Mouse (Mus musculus) hindbrain, embryonic 14.5 days (tissue): ENCODE measurements around the gene Snta1. TPM values are rescaled to one million over a fixed set of nuclear protein-coding genes. Genes with fewer than 3 reads are reported as not detected.

Source experiments
- ATAC-seq: fragments of 200-750 bp; cut with Nextera tagmentation; 2 replicates; pipeline ENCODE4 v1.8.0; 2017; ENCODE audit warnings: moderate number of reproducible peaks, mild to moderate bottlenecking, moderate TSS enrichment, moderate library complexity; ENCODE audit not compliant: low FRiP score
- DNase-seq: peaks from one replicate; pipeline ENCODE4 v3.0.0-alpha.2; 2015; ENCODE audit warnings: low spot score
- H3K27ac ChIP-seq: fragments of 300-500 bp; sonication (generic); 2 replicates; pipeline ENCODE4 v1.5.1; 2014; ENCODE audit warnings: mild to moderate bottlenecking, moderate library complexity
- H3K27me3 ChIP-seq: fragments of 300-500 bp; sonication (generic); 2 replicates; pipeline ENCODE4 v1.6.1; 2014; ENCODE audit warnings: mild to moderate bottlenecking, low read length, mixed read lengths; ENCODE audit not compliant: control insufficient read depth, insufficient read depth
- H3K36me3 ChIP-seq: fragments of 300-500 bp; sonication (generic); replicated peaks from 2 replicates; pipeline ENCODE4 v1.6.1; 2014; ENCODE audit not compliant: control insufficient read depth, insufficient read depth
- H3K4me1 ChIP-seq: fragments of 300-500 bp; sonication (generic); replicated peaks from 2 replicates; pipeline ENCODE4 v1.6.1; 2014; ENCODE audit warnings: antibody characterized with exemption, low read length, mixed read lengths; ENCODE audit not compliant: control insufficient read depth, insufficient read depth
- H3K4me2 ChIP-seq: fragments of 300-500 bp; sonication (generic); replicated peaks from 2 replicates; pipeline ENCODE4 v1.6.1; 2014; ENCODE audit warnings: mild to moderate bottlenecking, moderate library complexity
- H3K4me3 ChIP-seq: fragments of 300-500 bp; sonication (generic); replicated peaks from 2 replicates; pipeline ENCODE4 v1.5.1; 2014; ENCODE audit warnings: mild to moderate bottlenecking, low read length
- H3K9ac ChIP-seq: fragments of 300-500 bp; sonication (generic); 2 replicates; pipeline ENCODE4 v1.6.1; 2014
- H3K9me3 ChIP-seq: fragments of 300-500 bp; sonication (generic); 2 replicates; pipeline ENCODE4 v1.6.1; 2016; ENCODE audit warnings: low read length; ENCODE audit not compliant: control insufficient read depth
- WGBS: fragments of 180-500 bp; shearing (Covaris S2); extraction: QIAGEN DNeasy Blood & Tissue Kit; methylation state at CpG from one replicate; pipeline ENCODE4 v1.1.7; 2014; 5-methylcytosine and 5-hydroxymethylcytosine counted together
- polyA plus RNA-seq: library from polyadenylated mRNA; unstranded; fragments of >200 nt; fragmentation: Nextera tagmentation; extraction: Ambion mirVana; gene quantifications from 2 replicates; pipeline ENCODE4 v1.2.1, GENCODE M21; 2014

Snta1 gene
- polyA plus RNA-seq, 1 experiment from 2014 or later: 7.1 TPM

GRCm38 (mm10) chr2:154437191-154437527 is 29.3 kb upstream of the Snta1 start:
- DNase-seq (no peak), ATAC-seq (no peak)
- peak overlapping the region; percentile 94 for H3K4me3 ChIP-seq
- no peaks in the 10 kb centered on the region for H3K36me3 ChIP-seq
- peak overlapping the region; percentile 91 for H3K27ac ChIP-seq
- 19% methylated on average over 7 of the region's 7 CpGs for WGBS
- no peaks in the 10 kb centered on the region for H3K27me3 ChIP-seq
- peak overlapping the region; percentile 74 for H3K4me2 ChIP-seq
- H3K9me3 ChIP-seq: no peaks in the 10 kb centered on the region
- H3K4me1 ChIP-seq: peaks cover 23% of the 10 kb centered on the region
- peak overlapping the region; percentile 98 for H3K9ac ChIP-seq

GRCm38 (mm10) chr2:154436458-154437190 is 28.7 kb upstream of the Snta1 start, which contains the start of gene Cbfa2t2:
TSS of gene Cbfa2t2 (plus strand) at chr2:154436481.
- WGBS: under 1% methylated on average over 58 of the region's 70 CpGs
- ATAC-seq (peak; percentile 67), DNase-seq (peak; percentile 50)
- peak within 1 kb of the TSS; percentile 74 for H3K4me2 ChIP-seq
- H3K4me1 ChIP-seq: peaks cover 23% of the 10 kb centered on the region
- no peaks in the 10 kb centered on the region for H3K9me3 ChIP-seq
- H3K27me3 ChIP-seq: no peaks in the 10 kb centered on the region
- H3K4me3 ChIP-seq: peak within 1 kb of the TSS; percentile 94
- peak within 1 kb of the TSS; percentile 91 for H3K27ac ChIP-seq
- no peaks in the 10 kb centered on the region for H3K36me3 ChIP-seq
- H3K9ac ChIP-seq: peak within 1 kb of the TSS; percentile 98

- peak overlapping the region; percentile 98 for H3K9ac ChIP-seq
- H3K4me2 ChIP-seq: peak overlapping the region; percentile 74
- H3K4me3 ChIP-seq: peak overlapping the region; percentile 94
- DNase-seq: peak; percentile 95
- no peaks in the 10 kb centered on the region for H3K36me3 ChIP-seq
- ATAC-seq: peak; percentile 99
- no peaks in the 10 kb centered on the region for H3K9me3 ChIP-seq
- under 1% methylated on average over 23 of the region's 44 CpGs for WGBS
- no peaks in the 10 kb centered on the region for H3K27me3 ChIP-seq
- peak overlapping the region; percentile 91 for H3K27ac ChIP-seq
- H3K4me1 ChIP-seq: peaks cover 23% of the 10 kb centered on the region
Measured at GRCm38 (mm10) chr2:154436076-154436457, 28.2 kb upstream of the Snta1 start.

- H3K4me2 ChIP-seq: no peak overlapping the region
- ATAC-seq: no peak
- no peaks in the 10 kb centered on the region for H3K27me3 ChIP-seq
- H3K4me3 ChIP-seq: no peak overlapping the region
- H3K27ac ChIP-seq: no peak overlapping the region
- 96% methylated on average over 7 of the region's 7 CpGs for WGBS
- peaks cover 23% of the 10 kb centered on the region for H3K4me1 ChIP-seq
- DNase-seq: no peak
- no peaks in the 10 kb centered on the region for H3K9me3 ChIP-seq
- no peak overlapping the region for H3K9ac ChIP-seq
- H3K36me3 ChIP-seq: no peaks in the 10 kb centered on the region
Measured at GRCm38 (mm10) chr2:154434690-154435089, 26.8 kb upstream of the Snta1 start.

- H3K27ac ChIP-seq: no peak overlapping the region
- H3K4me2 ChIP-seq: no peak overlapping the region
- DNase-seq (no peak), ATAC-seq (no peak)
- no peaks in the 10 kb centered on the region for H3K9me3 ChIP-seq
- no peak overlapping the region for H3K4me3 ChIP-seq
- 42% methylated on average over 3 of the region's 3 CpGs for WGBS
- no peaks in the 10 kb centered on the region for H3K27me3 ChIP-seq
- H3K4me1 ChIP-seq: peaks cover 19% of the 10 kb centered on the region
- no peak overlapping the region for H3K9ac ChIP-seq
- no peaks in the 10 kb centered on the region for H3K36me3 ChIP-seq
Measured at GRCm38 (mm10) chr2:154433391-154433790, 25.5 kb upstream of the Snta1 start.

GRCm38 (mm10) chr2:154432696-154433095 is 24.8 kb upstream of the Snta1 start:
- H3K9ac ChIP-seq: no peak overlapping the region
- no peak overlapping the region for H3K4me2 ChIP-seq
- ATAC-seq (no peak), DNase-seq (no peak)
- 68% methylated on average over 2 of the region's 2 CpGs for WGBS
- H3K4me3 ChIP-seq: no peak overlapping the region
- no peak overlapping the region for H3K27ac ChIP-seq
- no peaks in the 10 kb centered on the region for H3K36me3 ChIP-seq
- H3K4me1 ChIP-seq: peaks cover 19% of the 10 kb centered on the region
- H3K9me3 ChIP-seq: no peaks in the 10 kb centered on the region
- no peaks in the 10 kb centered on the region for H3K27me3 ChIP-seq

- DNase-seq (no peak), ATAC-seq (no peak)
- H3K4me1 ChIP-seq: peaks cover 30% of the 10 kb centered on the region
- no peaks in the 10 kb centered on the region for H3K27me3 ChIP-seq
- WGBS: 96% methylated on average over 2 of the region's 2 CpGs
- H3K4me2 ChIP-seq: no peak overlapping the region
- H3K27ac ChIP-seq: no peak overlapping the region
- H3K36me3 ChIP-seq: no peaks in the 10 kb centered on the region
- H3K9ac ChIP-seq: no peak overlapping the region
- no peak overlapping the region for H3K4me3 ChIP-seq
- H3K9me3 ChIP-seq: no peaks in the 10 kb centered on the region
Measured at GRCm38 (mm10) chr2:154430566-154430965, 22.7 kb upstream of the Snta1 start.

GRCm38 (mm10) chr2:154427853-154428360 is 20.0 kb upstream of the Snta1 start:
- H3K4me2 ChIP-seq: peak overlapping the region; percentile 30
- peaks cover 27% of the 10 kb centered on the region for H3K4me1 ChIP-seq
- peak overlapping the region; percentile 83 for H3K27ac ChIP-seq
- DNase-seq: peak; percentile 34
- ATAC-seq: peak; percentile 46; the same call in 1 of the 2 replicates
- no peaks in the 10 kb centered on the region for H3K27me3 ChIP-seq
- H3K9me3 ChIP-seq: no peaks in the 10 kb centered on the region
- no peaks in the 10 kb centered on the region for H3K36me3 ChIP-seq
- 15% methylated on average over 17 of the region's 17 CpGs for WGBS
- peak overlapping the region; percentile 18; the same call in 1 of the 2 replicates for H3K9ac ChIP-seq
- H3K4me3 ChIP-seq: 0 out of 2 replicates have a peak overlapping the region, but pooled peaks have one; percentile 4

- H3K9ac ChIP-seq: peak overlapping the region; percentile 57
- peaks cover 27% of the 10 kb centered on the region for H3K4me1 ChIP-seq
- H3K27me3 ChIP-seq: no peaks in the 10 kb centered on the region
- ATAC-seq (peak; percentile 28; the same call in 1 of the 2 replicates), DNase-seq (peak; percentile 34)
- peak overlapping the region; percentile 64 for H3K4me2 ChIP-seq
- peak overlapping the region; percentile 33 for H3K4me3 ChIP-seq
- WGBS: 25% methylated on average over 11 of the region's 11 CpGs
- H3K36me3 ChIP-seq: no peaks in the 10 kb centered on the region
- peak overlapping the region; percentile 83 for H3K27ac ChIP-seq
- no peaks in the 10 kb centered on the region for H3K9me3 ChIP-seq
Measured at GRCm38 (mm10) chr2:154426905-154427852, 19.3 kb upstream of the Snta1 start.
